Mouse (Mus musculus) megakaryocyte progenitor cell, adult 5-6 weeks (primary cell): ENCODE measurements around the gene Atp2b2. TPM values are rescaled to one million over a fixed set of nuclear protein-coding genes. Genes with fewer than 3 reads are reported as not detected.

ENCODE experiments used
- ATAC-seq: replicated peaks from 2 replicates; pipeline ENCODE4 v1.8.0; 2016; ENCODE audit warnings: mild to moderate bottlenecking, moderate TSS enrichment, inconsistent platforms; ENCODE audit not compliant: poor library complexity
- total RNA-seq, 2 experiments: library from RNA; stranded (forward) in 1 of 2; stranded (reverse) in 1 of 2; fragments of 157-497, 149-512 nt in 1 of 2; fragments of 200-1000 nt in 1 of 2; gene quantifications; 2 replicates each; pipeline versions ENCODE4 v1.2.3 to v1.2.4; 2015 to 2017

The Atp2b2 gene
- total RNA-seq, 2 experiments from 2014 or later = not detected

DNA sequence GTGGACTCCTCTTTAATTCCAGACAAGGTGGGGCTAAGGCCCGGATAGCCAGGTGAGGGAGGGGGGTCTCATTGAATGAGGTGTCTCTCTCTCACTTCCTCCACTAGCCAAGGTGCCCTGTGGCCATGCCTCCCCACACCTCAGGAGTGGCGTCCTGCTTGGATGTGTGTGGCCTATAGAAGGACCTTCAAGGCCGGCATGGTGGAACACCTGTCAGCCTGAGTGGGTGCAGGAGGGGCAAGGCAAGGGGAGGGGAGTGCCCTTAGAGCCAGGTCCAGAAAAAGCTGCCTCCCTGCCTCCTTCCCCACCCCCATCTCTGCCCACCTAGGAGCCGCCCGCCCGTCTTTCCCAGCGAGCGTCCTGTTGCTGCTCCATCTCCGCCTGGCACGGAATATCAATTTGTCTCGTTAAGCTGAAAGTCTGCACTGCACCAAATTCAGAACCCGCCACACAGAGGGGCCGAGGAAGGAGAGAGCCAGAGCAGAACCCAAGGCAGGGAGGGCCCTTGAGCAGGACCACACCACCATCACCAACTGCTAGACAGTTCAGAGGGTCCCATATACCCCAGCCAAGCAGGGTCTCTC is 150.2 kb downstream of the Atp2b2 start:
- ATAC-seq = no peak

- no peak for ATAC-seq
Observed at GRCm38 (mm10) chr6:113891225-113891967, 151.0 kb downstream of the Atp2b2 start.

DNA sequence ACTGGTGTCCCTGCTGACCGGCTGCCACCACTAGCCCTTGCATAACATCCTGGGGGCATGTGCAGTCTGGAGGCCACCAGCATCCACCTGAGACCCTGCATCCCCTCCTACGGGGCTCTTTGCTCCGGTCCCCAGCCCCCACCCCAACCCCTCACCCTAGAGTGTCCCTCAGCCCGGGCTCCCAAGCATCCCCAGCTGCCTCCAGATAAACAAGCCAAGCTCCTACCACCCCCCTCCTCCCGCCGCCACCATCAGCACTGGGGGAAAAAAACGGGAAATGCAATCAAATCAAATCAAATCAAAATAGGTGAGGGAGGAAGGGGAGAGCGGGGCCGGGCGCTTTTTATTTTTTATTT is 151.6 kb downstream of the Atp2b2 start:
- no peak for ATAC-seq

DNA sequence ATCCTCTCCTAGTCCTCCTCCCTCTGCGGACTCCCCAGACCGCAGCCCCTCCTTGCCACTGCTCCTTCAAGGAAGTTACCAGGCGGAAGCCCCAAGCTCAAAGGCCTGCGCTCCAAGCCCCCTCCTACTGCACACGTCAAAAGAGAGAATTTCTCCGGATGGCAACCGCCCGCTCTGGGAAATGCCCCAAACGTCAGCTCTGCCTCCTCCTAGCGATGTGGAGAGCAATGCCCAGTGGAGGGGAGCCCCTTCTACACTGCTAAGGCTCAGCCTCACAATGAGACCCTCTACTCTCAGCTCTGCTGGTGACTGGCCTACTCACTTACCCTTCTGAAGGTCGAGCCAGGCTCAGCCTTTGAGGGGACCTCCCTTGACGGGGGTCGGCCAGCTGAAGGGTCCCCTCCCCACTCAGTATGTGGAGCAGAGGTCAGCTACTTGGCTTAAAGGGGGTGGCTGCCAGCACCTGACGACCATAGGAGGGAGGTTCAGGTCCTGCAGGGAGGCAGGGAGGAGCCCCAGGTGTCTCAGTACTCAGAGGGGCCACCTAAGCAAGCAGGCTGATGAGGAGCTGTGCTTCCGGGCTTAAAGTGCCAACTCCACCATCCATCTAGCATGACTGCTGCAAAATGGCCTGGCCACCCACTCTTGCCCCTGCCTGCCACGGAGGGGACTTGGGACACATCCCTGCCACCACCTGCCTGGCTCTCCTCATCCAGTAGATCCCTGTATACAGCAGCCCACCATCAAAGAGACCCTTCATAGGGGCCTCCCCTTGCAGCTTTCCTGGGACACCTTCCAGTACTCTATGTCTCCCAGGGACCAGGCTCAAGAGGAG is 152.2 kb downstream of the Atp2b2 start:
- no peak for ATAC-seq

GRCm38 (mm10) chr6:113889180-113889579 is 153.2 kb downstream of the Atp2b2 start:
- ATAC-seq = no peak

DNA sequence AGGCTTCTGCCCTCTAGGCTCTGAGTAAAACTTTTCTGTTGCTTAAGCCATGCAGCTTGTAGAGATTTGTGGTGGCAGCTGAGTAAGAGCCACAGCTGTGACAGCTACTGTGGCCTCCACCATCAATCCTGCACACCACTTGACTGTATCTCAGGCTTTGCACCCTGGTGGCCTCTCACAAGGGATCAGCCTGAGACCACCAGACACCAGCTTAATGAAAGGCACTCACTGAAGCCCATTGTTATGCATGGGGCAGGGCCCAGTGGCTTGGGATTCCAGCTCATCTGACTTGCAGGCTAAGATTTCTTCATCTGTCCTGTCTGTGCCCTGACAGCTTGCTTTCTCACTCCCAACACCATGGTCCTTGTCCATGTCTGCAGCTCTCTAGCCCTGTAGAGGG is 155.5 kb downstream of the Atp2b2 start:
- no peak for ATAC-seq

DNA sequence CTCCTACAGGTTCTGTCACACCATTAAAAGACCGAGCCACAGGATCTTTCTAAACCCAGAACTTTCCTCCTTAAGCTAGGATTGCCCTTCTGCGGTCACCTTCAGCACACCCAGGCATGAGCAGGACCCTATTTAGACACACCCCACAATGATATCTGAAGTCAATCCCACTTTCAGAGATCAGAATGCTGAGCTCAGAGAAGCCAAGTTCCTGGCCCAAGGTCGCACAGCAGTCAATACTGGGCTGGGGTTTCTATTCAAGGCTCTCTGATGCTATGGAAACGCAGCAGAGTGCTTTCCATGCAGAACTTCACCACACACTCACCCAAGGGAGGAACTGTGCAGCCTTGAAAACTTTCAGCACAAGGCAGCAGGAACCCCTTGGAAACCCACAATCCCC is 157.6 kb downstream of the Atp2b2 start:
- no peak for ATAC-seq

DNA sequence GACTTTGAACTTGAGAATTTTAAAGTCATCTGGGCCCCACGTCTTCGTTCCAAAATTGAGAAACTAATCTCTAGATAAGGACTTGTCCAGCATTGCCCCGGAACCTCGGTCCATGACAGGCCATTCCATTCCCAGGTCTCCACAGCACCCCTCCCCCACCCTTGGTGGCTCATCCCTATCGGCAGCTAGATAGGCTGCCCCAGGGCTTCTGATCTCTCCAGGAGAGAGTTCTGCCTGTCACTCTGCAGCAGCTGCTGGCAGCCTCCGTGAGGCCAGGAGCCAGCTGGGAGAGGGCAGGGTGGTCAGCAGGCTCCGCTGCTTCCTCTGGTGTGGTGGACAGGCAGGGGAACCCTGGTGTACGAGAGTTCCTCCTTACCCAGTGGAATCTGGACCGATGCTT is 159.2 kb downstream of the Atp2b2 start:
- no peak for ATAC-seq

DNA sequence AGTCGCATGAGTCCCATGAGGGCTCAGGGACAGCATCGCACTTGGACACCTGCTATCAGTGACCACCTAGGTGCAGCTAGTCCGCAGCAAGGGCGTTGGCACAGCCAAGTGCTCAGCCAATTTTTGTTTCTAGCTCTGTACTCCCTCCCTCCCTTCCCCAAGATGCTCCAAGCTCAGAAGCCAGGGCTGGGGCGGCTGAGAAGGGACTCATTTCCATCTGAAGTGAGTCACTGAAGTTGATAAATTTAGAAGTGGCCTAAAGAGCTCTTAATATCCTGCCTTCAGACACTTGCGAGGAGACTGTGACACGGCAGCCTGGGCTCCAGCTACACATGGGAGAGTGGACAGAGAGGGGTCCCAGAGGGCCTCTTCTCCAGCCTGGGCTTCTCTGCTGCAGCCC is 160.0 kb downstream of the Atp2b2 start:
- ATAC-seq = no peak

GRCm38 (mm10) chr6:113881561-113882243 is 160.7 kb downstream of the Atp2b2 start:
- ATAC-seq = no peak

DNA sequence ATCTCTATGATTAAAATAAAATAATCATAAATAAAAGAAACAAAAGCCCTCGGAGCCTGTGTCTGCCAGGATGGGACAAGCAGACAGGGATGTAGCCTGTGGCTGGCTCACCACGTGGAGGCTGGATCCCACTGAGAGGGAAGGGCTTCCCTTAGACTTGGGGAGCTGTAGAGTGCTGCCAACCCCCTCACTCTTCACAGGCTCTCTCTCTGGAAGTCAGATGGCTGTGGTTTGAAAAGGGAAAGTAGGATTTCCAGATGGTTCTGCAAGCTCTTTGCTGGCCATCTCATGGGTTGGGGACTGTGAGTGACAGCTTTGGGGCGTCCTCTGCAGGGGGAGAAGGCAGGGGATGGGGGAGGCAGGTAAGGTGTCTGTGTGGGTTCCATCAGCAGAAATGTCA is 163.0 kb downstream of the Atp2b2 start:
- ATAC-seq = no peak

DNA sequence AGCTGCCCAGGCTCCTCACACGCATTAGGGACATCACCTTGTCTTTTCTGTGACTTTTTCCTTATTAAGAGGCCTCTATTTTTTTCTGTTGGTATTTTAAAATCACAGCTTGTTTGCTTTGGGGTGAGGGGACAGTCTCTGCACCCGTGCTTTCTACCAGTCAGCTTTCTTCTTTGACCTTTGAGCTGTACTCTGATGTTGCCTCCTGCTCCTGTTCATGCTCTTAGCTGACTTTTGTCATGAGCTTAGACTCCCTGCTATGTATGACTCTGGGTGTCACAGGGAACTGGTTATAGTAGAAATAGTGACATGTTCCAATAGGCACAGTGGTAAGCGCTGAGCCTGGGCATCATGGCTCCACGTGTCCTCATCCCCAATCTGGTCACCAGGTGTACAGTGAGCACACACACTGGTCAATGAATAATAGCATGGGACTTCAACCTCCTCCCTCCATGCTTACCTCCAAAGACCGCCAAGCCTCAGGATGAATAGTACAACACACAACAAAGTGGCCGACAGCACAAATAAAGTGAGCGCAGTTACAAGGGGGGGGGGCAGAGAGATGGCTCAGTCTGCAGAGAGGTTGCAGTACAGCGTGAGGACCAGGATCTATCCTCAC is 163.8 kb downstream of the Atp2b2 start:
- no peak for ATAC-seq

- no peak for ATAC-seq
Observed at GRCm38 (mm10) chr6:113876585-113876984, 165.8 kb downstream of the Atp2b2 start.

GRCm38 (mm10) chr6:113875201-113875600 is 167.2 kb downstream of the Atp2b2 start:
- no peak for ATAC-seq

DNA sequence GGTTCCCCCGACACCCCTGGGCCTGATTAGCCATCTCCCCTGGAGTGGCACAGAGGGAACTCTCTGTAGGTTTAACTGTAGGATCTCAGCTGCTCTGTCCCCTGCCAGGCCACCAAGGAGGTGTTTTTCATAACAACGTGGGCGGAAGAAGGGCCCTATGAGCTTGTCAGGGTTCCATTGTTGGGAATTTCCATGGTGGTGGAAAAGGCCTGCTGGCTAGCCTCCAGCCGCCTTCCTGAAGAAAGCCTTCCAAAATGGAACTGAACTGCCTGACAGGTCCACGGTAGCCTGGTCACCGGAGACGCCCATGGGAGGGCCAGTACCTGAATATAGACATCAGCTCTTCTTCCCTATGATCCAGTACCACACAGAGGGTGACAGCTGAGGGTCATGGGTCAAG is 169.8 kb downstream of the Atp2b2 start:
- no peak for ATAC-seq

DNA sequence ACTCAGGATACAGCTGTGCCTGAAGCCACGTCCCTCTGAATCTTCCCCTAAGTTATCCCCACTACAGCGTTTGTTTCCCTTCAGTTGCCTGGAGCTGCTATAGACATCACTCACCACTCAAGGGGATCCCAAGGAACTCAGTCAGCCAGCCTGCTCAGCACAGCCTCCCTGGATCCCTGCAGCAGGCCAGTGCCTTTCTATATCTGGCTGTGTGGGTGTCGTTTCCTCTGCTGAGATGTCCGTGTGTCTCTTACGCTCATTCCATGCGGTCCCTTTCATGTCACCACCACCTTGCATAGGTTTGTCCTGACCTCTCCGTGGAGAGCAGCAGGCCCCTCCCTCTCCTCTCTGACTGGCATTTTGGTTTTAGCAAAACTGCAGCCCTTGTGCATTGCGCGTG is 171.6 kb downstream of the Atp2b2 start:
- ATAC-seq = no peak

GRCm38 (mm10) chr6:113868552-113868951 is 173.9 kb downstream of the Atp2b2 start:
- no peak for ATAC-seq

- ATAC-seq = no peak
Observed at GRCm38 (mm10) chr6:113865699-113866098, 176.7 kb downstream of the Atp2b2 start.

- ATAC-seq = no peak
Observed at GRCm38 (mm10) chr6:113864812-113865211, 177.6 kb downstream of the Atp2b2 start.

DNA sequence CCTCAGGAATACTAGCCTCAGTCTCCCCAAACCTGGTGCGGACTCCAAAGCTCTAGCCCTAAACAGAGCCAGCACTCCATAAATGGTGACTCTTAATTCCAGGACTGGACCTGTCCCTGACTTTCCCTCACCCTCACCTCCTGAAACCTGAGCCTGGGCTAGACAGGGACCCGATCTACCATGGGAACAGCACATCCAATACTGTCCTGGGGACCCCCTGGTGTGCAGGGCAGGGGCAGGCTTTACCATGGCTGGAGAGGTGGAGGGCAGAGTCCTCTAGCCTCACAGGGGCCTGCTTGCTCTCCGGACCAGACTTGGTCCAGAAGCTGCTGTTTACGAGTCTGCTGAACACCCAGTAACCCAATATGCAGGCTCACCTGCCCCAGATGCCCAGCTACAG is 179.5 kb downstream of the Atp2b2 start:
- ATAC-seq = no peak

- ATAC-seq = no peak
Observed at GRCm38 (mm10) chr6:113861938-113862337, 180.5 kb downstream of the Atp2b2 start.
